Mouse (Mus musculus) forebrain, embryonic 13.5 days (tissue): ENCODE measurements around the gene Ezh2. TPM values are rescaled to one million over a fixed set of nuclear protein-coding genes. Genes with fewer than 3 reads are reported as not detected.
"Not testable (repeated sequence)": the region's sequence is repeated elsewhere in the genome, so short reads cannot be mapped to it uniquely, and the experiment has no call there.

ENCODE experiments used
- ATAC-seq: fragments of 200-750 bp; cut with Nextera tagmentation; 2 replicates; pipeline ENCODE4 v1.8.0; 2017
- H3K27ac ChIP-seq: fragments of 300-500 bp; sonication (generic); 2 replicates; pipeline ENCODE4 v1.5.1; 2015; ENCODE audit warnings: inconsistent platforms, mild to moderate bottlenecking, moderate library complexity
- H3K27me3 ChIP-seq: fragments of 300-500 bp; sonication (generic); 2 replicates; pipeline ENCODE4 v1.6.1; 2015; ENCODE audit warnings: mild to moderate bottlenecking, inconsistent platforms
- H3K36me3 ChIP-seq: fragments of 300-500 bp; sonication (generic); 2 replicates; pipeline ENCODE4 v1.6.1; 2015; ENCODE audit warnings: mild to moderate bottlenecking, inconsistent platforms; ENCODE audit not compliant: poor library complexity, severe bottlenecking
- H3K4me1 ChIP-seq: fragments of 300-500 bp; sonication (generic); 2 replicates; pipeline ENCODE4 v1.6.1; 2015; ENCODE audit warnings: inconsistent platforms
- H3K4me2 ChIP-seq: fragments of 300-500 bp; sonication (generic); 2 replicates; pipeline ENCODE4 v1.6.1; 2015; ENCODE audit warnings: inconsistent platforms, mild to moderate bottlenecking, moderate library complexity
- H3K4me3 ChIP-seq: fragments of 300-500 bp; sonication (generic); 2 replicates; pipeline ENCODE4 v1.5.1; 2015; ENCODE audit warnings: mild to moderate bottlenecking, inconsistent platforms
- H3K9ac ChIP-seq: fragments of 300-500 bp; sonication (generic); 2 replicates; pipeline ENCODE4 v1.6.1; 2015; ENCODE audit warnings: mild to moderate bottlenecking, inconsistent platforms
- H3K9me3 ChIP-seq: fragments of 300-500 bp; sonication (generic); replicated peaks from 2 replicates; pipeline ENCODE4 v1.6.1; 2016; ENCODE audit warnings: inconsistent platforms
- WGBS: fragments of 180-500 bp; shearing (Covaris S2); methylation state at CpG from one replicate; pipeline ENCODE4 v1.1.7; 2015; 5-methylcytosine and 5-hydroxymethylcytosine counted together
- polyA plus RNA-seq: library from polyadenylated mRNA; unstranded; fragments of >200 nt; fragmentation: Nextera tagmentation; extraction: Ambion mirVana; gene quantifications from 2 replicates; pipeline ENCODE4 v1.2.1, GENCODE M21; 2015

Ezh2 gene
- polyA plus RNA-seq, 1 experiment from 2014 or later, result 241 TPM

DNA sequence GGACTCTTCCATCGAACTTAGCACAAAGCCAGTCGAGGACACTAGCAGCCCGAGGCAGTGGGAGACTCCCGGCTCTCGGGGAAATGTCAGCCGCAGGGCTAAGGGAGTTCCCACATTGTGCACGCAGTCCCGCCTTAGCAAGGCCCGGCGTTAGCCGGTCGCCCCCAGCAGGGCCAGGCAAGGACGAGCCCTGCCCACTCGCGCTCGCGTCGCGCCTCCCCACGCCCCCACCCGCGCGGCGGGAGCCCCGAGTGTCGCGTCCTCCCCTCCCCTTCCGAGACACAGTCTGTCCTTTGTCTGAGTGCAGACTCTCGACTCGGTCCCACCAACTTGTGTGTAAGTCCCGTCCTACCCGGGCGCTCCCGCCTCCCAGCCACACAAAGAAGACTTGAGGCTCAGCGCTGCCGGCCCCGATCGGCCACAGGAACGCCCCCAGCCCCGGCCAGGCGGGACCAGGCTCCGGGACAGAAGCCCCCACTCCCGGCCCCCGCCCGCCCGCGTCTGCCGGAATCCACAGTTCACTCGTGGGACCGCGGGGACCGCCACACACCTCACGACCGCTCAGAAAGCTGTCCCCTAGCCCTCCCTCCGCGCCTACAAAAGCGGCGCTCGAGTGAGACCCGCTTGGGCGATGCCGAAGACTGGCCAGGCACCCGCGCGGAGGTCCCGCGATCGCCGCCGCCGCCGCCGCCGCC, 853 bp downstream of the Ezh2 start:
- H3K4me1 ChIP-seq, result peaks cover 34% of the 10 kb centered on the region
- H3K27me3 ChIP-seq, result no peaks in the 10 kb centered on the region
- H3K27ac ChIP-seq, result peak overlapping the region; percentile 99
- peak overlapping the region; percentile 99 for H3K9ac ChIP-seq
- peak overlapping the region; percentile 68 for H3K4me2 ChIP-seq
- WGBS, result 1% methylated on average over 67 of the region's 74 CpGs
- no peaks in the 10 kb centered on the region for H3K9me3 ChIP-seq
- H3K36me3 ChIP-seq, result no peaks in the 10 kb centered on the region
- ATAC-seq, result peak; percentile 72
- peak overlapping the region; percentile 97 for H3K4me3 ChIP-seq

DNA sequence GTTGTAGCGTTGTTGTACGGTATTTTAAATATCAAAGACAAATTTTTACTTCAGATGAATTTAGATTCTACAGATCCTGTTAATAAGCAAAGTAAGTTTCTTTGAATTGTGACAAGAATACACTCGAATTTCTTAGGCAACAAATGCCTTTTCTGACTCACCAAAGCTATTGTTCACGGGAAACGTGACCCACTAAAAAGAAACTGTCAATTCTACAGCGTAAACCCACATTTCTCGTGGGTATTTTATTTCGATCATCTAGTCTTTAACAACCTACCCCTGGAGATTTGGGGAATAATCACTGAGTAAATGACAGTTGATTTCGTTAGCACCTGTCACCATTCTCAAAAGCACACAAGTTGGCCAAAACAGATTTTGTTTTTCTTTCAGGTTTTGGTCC, 1.6 kb downstream of the Ezh2 start:
- Histone ChIP-seq H3K27ac (no peak overlapping the region), H3K4me3 (peak overlapping the region; percentile 97), H3K4me2 (peak overlapping the region; percentile 68), H3K9ac (peak overlapping the region; percentile 99), H3K9me3 (no peaks in the 10 kb centered on the region), H3K4me1 (peaks cover 39% of the 10 kb centered on the region), H3K27me3 (no peaks in the 10 kb centered on the region), H3K36me3 (no peaks in the 10 kb centered on the region)
- WGBS, result 5% methylated on average over 9 of the region's 9 CpGs
- ATAC-seq, result no peak

DNA sequence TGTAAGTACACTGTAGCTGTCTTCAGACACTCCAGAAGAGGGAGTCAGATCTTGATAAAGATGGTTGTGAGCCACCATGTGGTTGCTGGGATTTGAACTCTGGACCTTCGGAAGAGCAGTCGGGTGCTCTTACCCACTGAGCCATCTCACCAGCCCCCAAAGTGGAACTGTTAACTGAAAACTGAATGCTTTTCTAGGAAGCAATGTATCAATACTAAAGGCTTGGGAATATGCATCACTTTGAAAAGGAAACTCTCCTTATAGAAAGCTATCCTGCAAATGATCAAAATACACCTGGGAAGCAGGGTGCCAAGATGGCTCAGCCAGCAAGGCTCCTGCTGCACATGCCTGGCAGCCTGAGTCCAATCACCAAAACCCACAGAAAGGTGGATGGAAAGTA, 7.8 kb downstream of the Ezh2 start:
- H3K4me3 ChIP-seq, H3K36me3 ChIP-seq, H3K27ac ChIP-seq, H3K4me2 ChIP-seq, H3K9ac ChIP-seq, H3K9me3 ChIP-seq, H3K27me3 ChIP-seq, ATAC-seq: not testable (repeated sequence)
- H3K4me1 ChIP-seq, result peaks cover 38% of the 10 kb centered on the region
- WGBS, result 100% methylated on average over 2 of the region's 2 CpGs

DNA sequence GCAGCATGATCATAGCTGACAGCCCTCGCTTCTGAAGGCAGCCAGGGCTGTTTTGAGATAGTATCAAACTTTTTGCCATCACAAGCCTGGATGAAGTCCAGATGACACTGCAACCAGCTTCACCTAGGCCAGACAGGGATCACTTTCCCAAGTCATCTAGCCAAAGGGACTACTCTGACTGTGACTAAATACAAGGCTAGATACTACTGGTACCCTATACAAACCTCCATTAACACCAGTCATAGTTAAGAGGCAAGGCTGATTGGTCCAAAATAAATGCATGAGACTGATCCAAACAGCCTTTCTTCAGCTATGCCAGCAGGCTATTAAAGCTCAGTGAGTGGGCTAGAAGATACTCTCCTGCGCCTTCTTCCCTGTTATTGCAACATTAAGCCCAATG, 22.3 kb downstream of the Ezh2 start:
- ATAC-seq, result no peak
- no peak overlapping the region for H3K9ac ChIP-seq
- no peak overlapping the region for H3K4me3 ChIP-seq
- H3K27me3 ChIP-seq, result no peaks in the 10 kb centered on the region
- 94% methylated on average over 2 of the region's 2 CpGs for WGBS
- no peak overlapping the region for H3K4me2 ChIP-seq
- H3K4me1 ChIP-seq, result 0 out of 2 replicates have a peak, but pooled peaks cover 2% of the 10 kb centered on the region
- no peaks in the 10 kb centered on the region for H3K9me3 ChIP-seq
- H3K27ac ChIP-seq, result no peak overlapping the region
- H3K36me3 ChIP-seq, result peaks cover 47% of the 10 kb centered on the region

DNA sequence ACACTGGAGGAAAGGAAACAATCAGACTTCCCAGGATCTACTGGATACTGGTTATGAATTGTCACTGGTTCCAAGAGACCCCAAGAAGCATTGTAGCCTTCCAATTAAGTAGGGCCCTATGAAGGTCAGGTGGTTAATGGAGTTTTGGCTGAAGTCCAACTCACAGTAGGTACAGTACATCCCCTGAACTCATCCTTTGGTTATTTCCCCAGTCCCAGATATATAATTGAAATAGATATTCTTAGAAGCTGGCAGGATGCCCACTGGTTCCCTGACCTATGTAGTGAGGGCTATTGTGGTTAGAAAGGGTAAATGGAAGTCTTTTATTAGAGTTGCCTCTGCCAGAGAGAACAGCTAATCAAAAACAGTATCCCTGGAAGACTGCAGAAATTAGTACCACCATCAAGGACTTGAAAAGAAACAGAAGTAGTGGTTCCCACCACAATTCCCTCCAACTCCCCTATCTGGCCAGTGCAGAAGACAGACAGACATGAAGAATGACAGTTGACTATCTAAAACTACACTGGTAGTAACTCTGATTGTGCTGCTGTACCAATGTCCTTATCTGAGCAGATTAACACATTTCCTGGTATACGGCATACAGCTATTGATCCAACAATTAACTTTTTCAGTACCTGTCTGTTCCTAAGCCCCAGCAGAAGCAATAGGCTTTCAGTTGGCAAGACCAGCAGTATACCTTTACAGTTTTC, 29.7 kb downstream of the Ezh2 start:
- Histone ChIP-seq H3K4me2 (no peak overlapping the region), H3K27ac (no peak overlapping the region), H3K4me1 (no peaks in the 10 kb centered on the region), H3K27me3 (no peaks in the 10 kb centered on the region), H3K4me3 (no peak overlapping the region), H3K36me3 (peaks cover 77% of the 10 kb centered on the region), H3K9me3 (no peaks in the 10 kb centered on the region), H3K9ac (no peak overlapping the region)
- ATAC-seq, result peak; percentile 57; the same call in 1 of the 2 replicates
- WGBS, result 81% methylated on average over 1 of the region's 1 CpGs

DNA sequence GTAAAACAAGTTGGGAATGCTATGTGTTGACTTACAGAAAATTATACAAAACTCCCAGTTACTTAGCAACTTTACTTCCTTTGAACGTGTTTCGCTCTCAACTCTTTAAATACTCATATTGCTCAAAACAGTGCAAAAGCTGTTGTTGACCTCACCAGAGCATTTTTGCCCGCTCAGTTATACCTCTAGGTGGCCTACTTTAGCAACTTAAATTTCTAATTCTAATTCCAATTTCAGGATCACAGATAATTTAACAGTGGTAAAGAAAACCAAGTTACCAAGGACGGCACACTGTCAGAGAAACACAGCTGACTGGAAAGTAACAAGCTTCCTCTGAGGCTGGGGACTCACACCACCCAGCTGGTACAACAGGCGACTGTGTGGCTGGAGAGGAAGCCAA, 33.7 kb downstream of the Ezh2 start:
- Histone ChIP-seq H3K27me3 (no peaks in the 10 kb centered on the region), H3K4me2 (no peak overlapping the region), H3K4me3 (no peak overlapping the region), H3K9me3 (no peaks in the 10 kb centered on the region), H3K9ac (no peak overlapping the region), H3K27ac (no peak overlapping the region), H3K36me3 (peaks cover 76% of the 10 kb centered on the region), H3K4me1 (no peaks in the 10 kb centered on the region)
- 87% methylated on average over 5 of the region's 5 CpGs for WGBS
- no peak for ATAC-seq

DNA sequence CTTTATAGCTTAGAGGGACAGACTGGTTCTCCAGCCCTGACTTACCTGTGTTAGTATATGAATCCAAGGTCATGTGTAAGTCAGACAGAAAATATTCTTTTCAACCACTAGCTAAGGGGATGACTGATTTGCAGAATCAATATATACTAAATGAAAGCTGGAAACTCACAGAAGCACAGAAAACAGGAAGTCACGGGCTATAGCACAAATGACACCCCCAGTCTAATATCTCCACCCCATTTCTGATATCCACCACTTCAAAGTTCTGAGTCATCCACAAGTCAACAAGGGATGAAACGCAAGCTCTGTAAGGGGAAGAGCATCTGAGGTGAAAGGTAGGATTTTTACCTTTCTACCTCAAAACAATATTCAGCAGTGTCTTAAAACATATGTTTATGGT, 34.3 kb downstream of the Ezh2 start:
- H3K9me3 ChIP-seq, result no peaks in the 10 kb centered on the region
- WGBS, result 88% methylated on average over 2 of the region's 2 CpGs
- no peaks in the 10 kb centered on the region for H3K27me3 ChIP-seq
- H3K27ac ChIP-seq, result no peak overlapping the region
- H3K4me1 ChIP-seq, result no peaks in the 10 kb centered on the region
- no peak overlapping the region for H3K4me2 ChIP-seq
- H3K36me3 ChIP-seq, result peaks cover 79% of the 10 kb centered on the region
- H3K4me3 ChIP-seq, result no peak overlapping the region
- H3K9ac ChIP-seq, result no peak overlapping the region
- ATAC-seq, result no peak

DNA sequence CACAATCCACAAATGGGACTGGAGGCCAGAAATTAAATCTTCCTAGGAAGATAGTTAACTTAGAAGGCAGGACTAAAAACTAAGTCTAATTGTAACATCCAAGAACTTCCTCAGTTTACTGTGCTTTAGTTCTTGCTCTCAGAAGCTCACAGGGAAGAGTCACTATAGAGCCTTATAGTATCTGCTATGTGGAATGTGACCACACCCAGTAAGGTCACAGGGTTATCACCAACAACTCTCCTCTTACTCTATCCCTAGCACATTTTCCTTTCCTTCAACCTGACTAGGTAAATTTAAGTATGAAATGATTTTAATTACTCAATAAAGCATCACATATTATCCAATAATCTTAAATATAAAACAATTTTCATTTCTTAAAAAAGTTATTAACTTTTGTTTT, 34.7 kb downstream of the Ezh2 start:
- Histone ChIP-seq H3K4me2 (no peak overlapping the region), H3K27me3 (no peaks in the 10 kb centered on the region), H3K27ac (no peak overlapping the region), H3K4me3 (no peak overlapping the region), H3K9me3 (no peaks in the 10 kb centered on the region), H3K4me1 (no peaks in the 10 kb centered on the region), H3K9ac (no peak overlapping the region), H3K36me3 (peaks cover 83% of the 10 kb centered on the region)
- ATAC-seq, result no peak

DNA sequence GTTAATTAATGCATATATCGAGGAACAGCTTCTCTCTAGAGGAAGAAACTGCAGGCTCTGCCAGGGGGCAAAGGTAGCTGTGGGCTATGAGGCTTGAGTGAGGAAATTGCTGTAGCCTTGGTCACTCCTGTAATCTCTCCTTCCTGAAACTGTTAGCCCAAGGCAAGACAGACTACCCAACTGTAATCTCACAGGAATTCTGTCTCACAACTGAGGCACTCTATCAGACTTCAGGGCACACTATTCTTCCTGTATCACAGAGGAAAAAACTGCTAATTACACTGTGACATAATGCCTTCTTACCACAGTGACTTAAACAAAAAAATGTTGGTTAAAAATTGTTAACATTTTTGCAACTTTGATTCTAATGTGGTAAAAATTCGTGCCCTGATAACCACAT, 35.9 kb downstream of the Ezh2 start:
- WGBS, result 91% methylated on average over 2 of the region's 2 CpGs
- no peak overlapping the region for H3K9ac ChIP-seq
- H3K9me3 ChIP-seq, result no peaks in the 10 kb centered on the region
- no peak overlapping the region for H3K4me3 ChIP-seq
- peaks cover 85% of the 10 kb centered on the region for H3K36me3 ChIP-seq
- no peak overlapping the region for H3K4me2 ChIP-seq
- H3K27ac ChIP-seq, result no peak overlapping the region
- no peaks in the 10 kb centered on the region for H3K27me3 ChIP-seq
- H3K4me1 ChIP-seq, result no peaks in the 10 kb centered on the region
- no peak for ATAC-seq

DNA sequence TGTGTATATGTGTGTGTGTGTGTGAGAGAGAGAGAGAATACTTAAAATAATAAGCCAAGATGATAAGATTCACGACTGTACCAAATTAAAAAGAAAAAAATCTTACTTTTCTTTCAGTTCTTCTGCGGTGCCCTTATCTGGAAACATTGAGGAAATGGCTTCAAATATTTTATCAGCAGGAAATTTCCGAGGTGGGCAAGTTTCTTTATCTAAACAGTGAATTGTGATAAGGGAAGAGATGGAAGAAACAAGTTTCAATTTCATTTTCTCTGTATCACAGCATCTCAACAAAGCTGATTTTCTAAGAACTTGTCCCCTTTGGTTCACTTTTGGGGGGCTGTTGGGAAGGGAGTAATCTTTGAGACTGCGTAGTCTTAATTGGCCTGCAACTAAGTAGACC, 42.9 kb downstream of the Ezh2 start:
- no peak for ATAC-seq
- no peaks in the 10 kb centered on the region for H3K4me1 ChIP-seq
- H3K27me3 ChIP-seq, result no peaks in the 10 kb centered on the region
- H3K9me3 ChIP-seq, result no peaks in the 10 kb centered on the region
- H3K4me3 ChIP-seq, result no peak overlapping the region
- H3K4me2 ChIP-seq, result no peak overlapping the region
- 92% methylated on average over 4 of the region's 4 CpGs for WGBS
- no peak overlapping the region for H3K9ac ChIP-seq
- peaks cover 81% of the 10 kb centered on the region for H3K36me3 ChIP-seq
- no peak overlapping the region for H3K27ac ChIP-seq

DNA sequence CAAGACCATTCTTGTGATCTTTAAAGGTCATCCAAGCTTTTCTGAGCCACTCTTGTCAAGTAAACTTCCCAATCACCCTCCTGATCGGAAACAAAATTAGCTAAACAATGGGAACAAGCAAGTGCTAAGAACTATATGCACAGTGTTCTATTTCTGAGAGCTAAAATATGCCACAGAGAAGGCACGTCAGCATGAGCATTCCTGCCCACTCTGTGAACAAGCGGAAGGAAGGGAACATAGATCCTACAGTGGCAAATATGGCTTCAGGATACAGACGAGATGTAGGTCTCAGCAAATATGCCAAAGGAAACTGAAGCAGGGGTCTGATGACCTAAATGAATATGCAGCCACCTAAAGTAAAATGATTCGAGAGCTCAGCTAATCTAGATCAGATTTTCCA, 59.8 kb downstream of the Ezh2 start:
- Histone ChIP-seq H3K9ac (no peak overlapping the region), H3K4me1 (no peaks in the 10 kb centered on the region), H3K9me3 (no peaks in the 10 kb centered on the region), H3K27me3 (no peaks in the 10 kb centered on the region), H3K27ac (no peak overlapping the region), H3K4me2 (no peak overlapping the region), H3K36me3 (peaks cover 71% of the 10 kb centered on the region), H3K4me3 (no peak overlapping the region)
- WGBS, result 90% methylated on average over 5 of the region's 5 CpGs
- ATAC-seq, result no peak

DNA sequence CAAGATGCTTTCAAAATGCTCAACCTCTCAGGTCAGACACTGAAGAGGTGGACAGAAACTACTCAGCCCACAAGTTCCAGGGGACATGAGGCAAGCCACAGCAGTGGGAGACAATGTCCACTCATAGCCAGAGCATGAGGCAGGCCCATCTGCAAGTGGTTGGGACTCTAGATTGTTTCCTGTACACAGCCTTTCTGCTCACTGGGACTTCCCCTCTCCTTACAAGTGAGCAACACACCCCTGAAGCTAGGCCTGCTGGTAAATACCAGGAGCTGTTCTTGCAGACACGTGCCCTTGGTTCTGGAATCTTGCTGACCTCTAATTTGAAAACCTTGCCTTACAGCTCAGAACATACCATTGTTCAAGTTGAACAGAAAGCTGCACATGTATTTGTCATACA, 62.6 kb downstream of the Ezh2 start:
- Histone ChIP-seq H3K9me3 (no peaks in the 10 kb centered on the region), H3K4me1 (no peaks in the 10 kb centered on the region), H3K27ac (no peak overlapping the region), H3K27me3 (no peaks in the 10 kb centered on the region), H3K36me3 (peaks cover 94% of the 10 kb centered on the region), H3K9ac (no peak overlapping the region), H3K4me3 (no peak overlapping the region), H3K4me2 (no peak overlapping the region)
- 87% methylated on average over 1 of the region's 1 CpGs for WGBS
- ATAC-seq, result no peak

DNA sequence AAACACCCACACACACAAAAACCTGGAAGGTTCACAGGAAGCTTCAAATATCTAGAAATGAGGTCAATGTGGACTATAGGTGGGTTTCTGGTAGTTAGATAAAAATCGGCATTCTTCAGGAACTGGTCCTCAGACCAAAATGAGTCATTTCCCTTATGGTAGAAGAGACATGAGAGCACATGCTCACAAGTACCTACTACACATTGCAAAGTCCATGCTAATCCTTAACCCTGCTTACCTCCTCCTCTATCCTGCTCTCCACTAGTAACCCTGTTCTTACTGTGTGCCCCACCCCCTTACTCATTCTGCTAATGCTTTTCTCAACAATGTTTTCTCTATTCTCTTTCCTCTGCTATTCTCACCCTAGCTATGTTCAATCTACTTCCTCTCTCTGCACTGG, 67.5 kb downstream of the Ezh2 start:
- no peak overlapping the region; the same call in 1 of the 2 replicates for H3K27ac ChIP-seq
- no peaks in the 10 kb centered on the region for H3K9me3 ChIP-seq
- no peaks in the 10 kb centered on the region for H3K27me3 ChIP-seq
- H3K9ac ChIP-seq, result no peak overlapping the region
- H3K4me3 ChIP-seq, result no peak overlapping the region
- no peak overlapping the region for H3K4me2 ChIP-seq
- 84% methylated on average over 1 of the region's 1 CpGs for WGBS
- H3K36me3 ChIP-seq, result peaks cover 97% of the 10 kb centered on the region
- 0 out of 2 replicates have a peak, but pooled peaks have one; percentile 5 for ATAC-seq
- H3K4me1 ChIP-seq, result no peaks in the 10 kb centered on the region
